Mouse (Mus musculus): ENCODE data around the gene Mettl7a3. TPM values are rescaled to one million over a fixed set of nuclear protein-coding genes. Genes with fewer than 3 reads are reported as not detected.
"Not testable (repeated sequence)": the region's sequence is repeated elsewhere in the genome, so short reads cannot be mapped to it uniquely, and the experiment has no call there.

Gene Mettl7a3
- not detected in 2 replicates for total RNA-seq (2015; ENCODE audit: low replicate concordance)
- total RNA-seq (2017; ENCODE audit: low replicate concordance) = not detected in 2 replicates

DNA sequence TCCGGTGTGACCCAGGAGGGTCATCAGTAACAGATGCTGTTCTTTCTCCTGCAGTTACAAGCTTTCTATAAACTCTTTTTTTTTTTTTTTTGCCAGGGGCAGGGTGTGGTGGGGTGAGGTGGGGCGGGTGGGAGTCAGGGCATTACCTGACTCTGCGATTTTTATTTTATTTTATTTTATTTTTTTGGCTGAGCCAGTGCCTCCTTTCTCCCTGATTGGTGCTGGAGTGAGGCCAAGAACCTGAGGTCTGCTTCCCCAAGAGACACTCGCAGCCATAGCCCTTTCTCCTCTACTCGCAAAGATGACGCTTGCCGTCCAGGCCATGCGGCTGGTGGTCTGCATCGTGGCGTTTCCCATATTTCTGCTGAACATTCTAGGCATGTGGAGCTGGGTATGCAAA, at the start of gene Mettl7a3:
TSS of gene Mettl7a3 (plus strand) at position 301 of the 400 bp plus-strand sequence.
- no peak for ATAC-seq (replicated peaks; ENCODE audit: low FRiP score, poor library complexity, severe bottlenecking)

GRCm38 (mm10) chr15:100288980-100289379, 45.7 kb upstream of the Mettl7a3 start:
- no peak for ATAC-seq (replicated peaks; ENCODE audit: low FRiP score, poor library complexity, severe bottlenecking)

DNA sequence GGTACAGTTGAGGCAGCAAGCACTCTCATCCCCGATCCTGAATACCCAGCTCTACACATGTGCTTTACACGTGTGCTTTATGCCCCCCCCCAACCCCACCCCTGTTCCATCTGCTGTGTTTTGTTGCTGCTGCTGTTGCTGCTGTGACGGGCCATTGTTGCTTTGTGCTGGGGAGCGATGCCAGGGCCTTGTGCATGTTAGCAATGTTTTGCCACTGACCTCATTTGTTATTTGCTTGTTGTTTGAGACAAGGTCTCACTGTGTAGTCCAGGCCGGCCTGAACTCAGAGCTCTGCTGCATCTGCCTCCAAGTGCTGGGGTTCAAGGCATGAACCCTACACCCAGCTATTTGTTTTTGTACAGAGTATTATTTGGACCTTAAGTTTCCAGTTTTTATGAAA, 43.9 kb upstream of the Mettl7a3 start:
- ATAC-seq (replicated peaks; ENCODE audit: low FRiP score, poor library complexity, severe bottlenecking) = no peak

GRCm38 (mm10) chr15:100292326-100292725, 42.4 kb upstream of the Mettl7a3 start:
- ATAC-seq (replicated peaks; ENCODE audit: low FRiP score, poor library complexity, severe bottlenecking) = no peak

- ATAC-seq (replicated peaks; ENCODE audit: low FRiP score, poor library complexity, severe bottlenecking) = no peak
Measured at GRCm38 (mm10) chr15:100297856-100298255, 36.9 kb upstream of the Mettl7a3 start.

- no peak for ATAC-seq (replicated peaks; ENCODE audit: low FRiP score, poor library complexity, severe bottlenecking)
Measured at GRCm38 (mm10) chr15:100300499-100300898, 34.2 kb upstream of the Mettl7a3 start.

DNA sequence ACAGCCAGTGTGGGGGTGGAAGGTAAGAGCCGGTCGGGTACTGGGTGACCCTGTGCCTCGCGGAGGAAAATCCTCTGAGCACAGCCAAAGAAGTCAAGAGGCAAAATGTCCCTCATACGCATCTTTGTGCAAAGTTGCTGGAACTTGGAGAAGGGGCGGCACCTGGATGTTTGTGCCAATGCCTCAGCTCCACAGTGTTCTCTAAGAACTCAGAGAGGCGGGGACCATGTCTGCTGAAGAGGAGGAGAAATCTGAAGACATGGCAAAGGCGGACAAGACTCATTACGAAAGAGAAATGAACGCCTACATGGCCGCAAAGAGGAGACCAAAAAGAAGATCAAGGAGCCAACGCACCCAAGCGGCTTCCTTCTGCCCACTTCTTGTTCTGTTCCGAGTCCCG, 33.2 kb upstream of the Mettl7a3 start:
- no peak for ATAC-seq (replicated peaks; ENCODE audit: low FRiP score, poor library complexity, severe bottlenecking)

DNA sequence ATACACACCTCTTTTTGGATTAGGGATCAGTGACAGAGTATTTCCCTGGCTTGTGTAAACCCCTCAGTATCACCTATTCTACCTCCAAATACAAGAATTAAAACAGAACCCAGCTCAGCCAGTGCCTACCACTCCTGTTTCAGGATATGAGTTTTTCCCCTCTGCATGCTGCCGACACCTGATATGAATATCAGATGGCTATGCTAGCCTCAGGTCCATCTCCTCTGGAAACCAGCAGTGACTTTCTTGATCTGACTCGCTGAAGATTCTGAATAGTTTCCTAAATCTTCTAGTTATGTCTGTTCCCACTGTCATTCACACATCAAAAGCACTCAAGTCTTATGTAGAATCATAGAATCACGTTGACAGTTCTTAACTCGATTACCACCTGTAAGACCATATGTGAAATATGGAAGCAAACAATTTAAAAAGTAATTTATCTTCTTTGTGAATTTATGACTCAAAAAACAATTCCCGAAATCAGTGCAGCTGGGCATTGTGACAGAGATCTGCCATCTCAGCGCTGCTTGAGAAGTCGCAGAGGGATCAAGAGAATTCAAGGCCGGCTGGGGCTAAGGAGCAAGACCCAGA, 31.2 kb upstream of the Mettl7a3 start:
- no peak for ATAC-seq (replicated peaks; ENCODE audit: low FRiP score, poor library complexity, severe bottlenecking)

DNA sequence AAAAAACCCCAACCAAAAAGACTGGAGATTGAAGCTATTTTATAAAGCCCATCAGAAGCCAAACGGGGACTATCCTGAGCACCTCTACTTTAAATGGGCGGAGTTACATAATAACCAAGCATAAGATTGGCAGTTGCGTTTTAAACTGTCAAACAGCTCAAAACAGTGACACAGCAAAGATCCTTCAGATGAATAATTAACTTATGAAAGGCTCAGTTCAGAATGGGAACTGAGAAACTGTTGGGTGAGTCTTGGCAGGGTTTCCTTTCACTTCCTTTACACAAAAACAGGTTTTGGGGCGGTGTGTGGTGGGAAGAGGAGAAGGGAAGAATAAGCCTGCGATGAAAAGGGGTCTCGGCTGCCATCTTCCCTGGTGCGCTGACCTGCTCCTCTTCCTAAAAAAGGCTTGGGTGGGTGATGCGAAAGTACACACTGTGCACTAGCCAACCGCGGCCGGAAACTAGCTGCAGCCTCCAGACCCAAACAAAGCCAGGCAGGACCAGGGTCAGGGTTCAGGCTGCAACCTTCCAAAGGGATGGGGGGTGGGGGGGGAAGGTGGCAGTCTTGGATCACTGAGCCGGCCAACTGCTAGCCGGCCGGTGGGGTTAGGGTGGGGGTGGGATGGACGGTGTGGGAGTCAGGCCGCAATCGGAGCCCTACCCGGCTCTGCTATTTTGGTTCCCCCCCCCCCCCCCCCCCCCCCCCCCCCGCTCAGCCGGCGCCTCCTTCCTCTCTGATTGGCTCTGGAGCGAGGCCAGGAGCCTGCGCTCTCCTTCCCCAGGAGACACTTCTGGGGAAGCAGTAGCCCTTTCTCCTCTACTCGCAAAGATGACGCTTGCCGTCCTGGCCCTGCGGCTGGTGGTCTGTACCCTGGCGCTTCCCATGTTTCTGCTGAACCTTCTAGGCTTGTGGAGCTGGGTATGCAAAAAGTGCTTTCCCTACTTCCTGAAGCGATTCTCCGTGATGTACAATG, 30.4 kb upstream of the Mettl7a3 start, which contains the start of gene Mettl7a1:
TSS of gene Mettl7a1 (plus strand) at position 122 of the 973 bp plus-strand sequence.
- ATAC-seq (replicated peaks; ENCODE audit: low FRiP score, poor library complexity, severe bottlenecking) = peak; percentile 75

DNA sequence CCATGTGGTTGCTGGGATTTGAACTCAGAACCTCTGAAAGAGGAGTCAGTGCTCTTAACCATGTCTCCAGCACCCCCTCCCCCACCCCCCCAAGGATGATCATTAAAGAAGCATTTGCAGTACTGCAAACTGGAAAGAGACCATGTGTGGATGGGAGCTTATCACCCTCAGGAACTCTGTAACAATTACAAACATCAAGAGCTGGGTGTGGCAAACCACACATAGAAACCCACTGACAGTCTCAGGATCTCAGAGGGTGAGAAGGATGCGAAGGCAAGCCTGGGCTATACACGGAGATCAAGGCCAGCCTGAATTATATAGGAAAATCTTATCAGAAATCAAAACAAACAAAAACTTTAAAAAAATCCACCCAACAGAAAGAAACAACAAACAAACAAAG, 28.5 kb upstream of the Mettl7a3 start:
- no peak for ATAC-seq (replicated peaks; ENCODE audit: low FRiP score, poor library complexity, severe bottlenecking)

DNA sequence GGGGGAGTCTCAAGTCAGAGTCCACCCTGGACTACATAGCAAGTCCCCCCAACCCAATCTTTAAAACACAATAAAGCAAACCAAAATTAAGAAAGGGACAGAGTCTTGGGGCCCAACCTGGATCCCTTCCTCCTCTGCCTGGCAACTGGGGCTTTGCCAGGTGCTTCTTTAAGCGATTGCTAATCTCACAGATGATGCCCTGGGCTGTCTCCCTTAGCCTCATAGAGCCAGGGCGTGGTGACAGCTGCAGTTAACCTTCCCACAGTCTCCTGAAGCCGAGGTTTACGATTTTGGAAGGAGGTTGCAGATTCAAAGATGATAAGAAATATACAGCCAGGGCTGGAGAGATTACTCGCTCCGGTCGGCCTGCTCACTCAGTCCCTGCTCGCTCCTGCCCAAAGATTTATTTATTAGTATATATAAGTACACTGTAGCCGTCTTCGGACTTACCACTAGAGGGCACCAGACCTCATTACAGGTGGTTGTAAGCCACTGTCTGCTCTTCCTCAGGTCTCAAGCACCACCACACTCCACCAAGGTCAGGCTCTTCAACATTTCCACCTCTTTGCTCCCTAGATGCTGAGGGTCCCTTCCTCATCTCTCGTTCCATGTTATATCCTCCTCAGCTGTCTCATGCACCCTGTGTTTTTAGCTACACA, 27.2 kb upstream of the Mettl7a3 start:
- peak; percentile 37; the same call in 1 of the 2 replicates for ATAC-seq (replicated peaks; ENCODE audit: low FRiP score, poor library complexity, severe bottlenecking)

GRCm38 (mm10) chr15:100312346-100312745, 22.4 kb upstream of the Mettl7a3 start:
- ATAC-seq (replicated peaks; ENCODE audit: low FRiP score, poor library complexity, severe bottlenecking) = no peak

DNA sequence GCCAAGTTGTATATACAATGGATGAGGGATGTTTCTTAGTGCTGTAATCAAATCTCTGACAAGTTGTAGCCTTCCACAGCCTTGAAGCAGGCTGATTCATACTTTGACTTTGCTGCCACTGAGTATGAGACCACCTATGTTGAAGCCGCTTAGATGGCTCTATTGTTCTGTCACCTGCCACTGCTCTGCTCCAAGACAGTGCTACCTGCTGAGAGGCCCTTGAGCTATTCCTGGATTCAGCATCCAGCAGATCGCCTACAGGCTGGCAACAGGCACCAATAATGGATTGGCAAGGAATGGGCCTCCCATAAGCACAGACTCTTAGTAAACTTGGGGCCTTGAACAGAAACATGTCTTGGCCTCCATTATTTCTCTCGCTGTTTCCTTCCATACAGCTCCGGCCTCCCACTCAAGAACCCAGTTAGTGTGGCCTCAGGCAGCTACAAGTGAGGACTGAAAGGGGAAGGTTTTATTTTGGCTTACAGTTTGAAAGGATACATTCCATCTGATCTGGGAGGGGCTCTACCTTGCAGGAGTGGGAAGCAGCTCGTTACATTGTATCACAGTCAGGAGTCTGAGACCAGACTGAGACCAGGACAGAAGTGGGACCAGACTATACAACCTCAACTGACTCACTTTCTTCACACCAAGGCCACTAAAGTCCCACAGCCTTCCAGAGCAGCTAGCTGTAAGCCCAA, 20.1 kb upstream of the Mettl7a3 start:
- ATAC-seq (replicated peaks; ENCODE audit: low FRiP score, poor library complexity, severe bottlenecking) = no peak

- ATAC-seq (replicated peaks; ENCODE audit: low FRiP score, poor library complexity, severe bottlenecking) = not testable (repeated sequence)
Measured at GRCm38 (mm10) chr15:100318014-100318671, 16.6 kb upstream of the Mettl7a3 start.

- no peak for ATAC-seq (replicated peaks; ENCODE audit: low FRiP score, poor library complexity, severe bottlenecking)
Measured at GRCm38 (mm10) chr15:100319884-100320283, 14.8 kb upstream of the Mettl7a3 start.

- no peak for ATAC-seq (replicated peaks; ENCODE audit: low FRiP score, poor library complexity, severe bottlenecking)
Measured at GRCm38 (mm10) chr15:100320295-100320905, 14.3 kb upstream of the Mettl7a3 start.

- no peak for ATAC-seq (replicated peaks; ENCODE audit: low FRiP score, poor library complexity, severe bottlenecking)
Measured at GRCm38 (mm10) chr15:100321134-100321533, 13.6 kb upstream of the Mettl7a3 start.

DNA sequence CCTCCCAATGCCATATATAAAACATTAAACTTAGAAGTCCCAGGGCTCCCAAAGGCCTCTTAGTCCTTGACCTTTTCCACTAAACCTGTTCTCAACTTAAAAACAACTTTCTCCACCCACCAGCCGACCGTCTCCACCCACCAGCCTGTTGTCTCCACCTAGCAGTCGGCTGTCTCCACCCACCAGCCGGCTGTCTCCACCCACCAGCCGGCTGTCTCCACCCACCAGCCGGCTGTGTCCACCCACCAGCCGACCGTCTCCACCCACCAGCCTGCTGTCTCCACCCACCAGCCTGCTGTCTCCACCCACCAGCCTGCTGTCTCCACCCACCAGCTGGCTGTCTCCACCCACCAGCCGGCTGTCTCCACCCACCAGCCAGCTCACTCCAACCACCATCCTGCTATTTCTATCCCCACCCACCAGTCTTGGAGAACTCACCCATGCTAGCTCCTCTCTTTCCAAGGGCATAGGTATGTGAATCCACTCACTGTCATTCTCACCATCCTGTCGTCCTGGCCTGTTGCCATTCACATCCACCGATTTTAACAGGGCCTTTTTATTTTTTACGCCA, 10.6 kb upstream of the Mettl7a3 start:
- peak; percentile 96 for ATAC-seq (replicated peaks; ENCODE audit: low FRiP score, poor library complexity, severe bottlenecking)

Data from erythroid progenitor cell, adult 5-6 weeks (primary cell).